Mouse (Mus musculus) common myeloid progenitor, adult 5-6 weeks (primary cell): ENCODE data around the gene Acoxl. TPM values are rescaled to one million over a fixed set of nuclear protein-coding genes. Genes with fewer than 3 reads are reported as not detected.

Experiments
- ATAC-seq: replicated peaks from 2 replicates; pipeline ENCODE4 v1.8.0; 2016; ENCODE audit warnings: low read depth, mild to moderate bottlenecking, moderate TSS enrichment, inconsistent platforms; ENCODE audit not compliant: poor library complexity, severe bottlenecking
- total RNA-seq: library from RNA; stranded (forward); fragments of 200-1000, 187-1606 nt; gene quantifications from 2 replicates; pipeline ENCODE4 v1.2.3, GENCODE M21; 2017

Gene Acoxl
- 0.97 TPM in 1 of 2 replicates, not detected in the other for total RNA-seq

DNA sequence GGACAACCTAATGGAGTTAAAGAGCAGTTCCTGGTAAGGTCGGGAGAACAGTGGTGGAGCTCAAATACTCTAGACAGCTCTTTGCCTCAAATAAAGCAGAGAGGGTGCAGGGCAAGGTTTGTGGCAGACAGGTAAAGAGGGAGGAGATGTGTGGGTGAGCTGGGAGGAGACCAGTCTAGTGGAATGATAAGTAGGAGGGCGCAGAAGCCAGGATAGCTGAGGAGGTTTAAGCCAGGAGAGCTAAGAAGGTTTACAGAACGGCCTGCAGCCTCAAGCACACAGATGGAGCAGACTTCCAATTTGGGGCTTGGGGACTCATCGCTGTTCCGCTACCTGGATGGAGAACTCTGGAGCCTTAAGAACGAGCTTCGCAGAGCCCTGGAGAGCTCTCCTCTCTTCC is at the start of gene Acoxl:
Acoxl (plus strand) TSS at position 301 of the 400 bp plus-strand sequence.
- no peak for ATAC-seq

- no peak for ATAC-seq
Measured at GRCm38 (mm10) chr2:127789138-127789537, 49.5 kb upstream of the Acoxl start.

DNA sequence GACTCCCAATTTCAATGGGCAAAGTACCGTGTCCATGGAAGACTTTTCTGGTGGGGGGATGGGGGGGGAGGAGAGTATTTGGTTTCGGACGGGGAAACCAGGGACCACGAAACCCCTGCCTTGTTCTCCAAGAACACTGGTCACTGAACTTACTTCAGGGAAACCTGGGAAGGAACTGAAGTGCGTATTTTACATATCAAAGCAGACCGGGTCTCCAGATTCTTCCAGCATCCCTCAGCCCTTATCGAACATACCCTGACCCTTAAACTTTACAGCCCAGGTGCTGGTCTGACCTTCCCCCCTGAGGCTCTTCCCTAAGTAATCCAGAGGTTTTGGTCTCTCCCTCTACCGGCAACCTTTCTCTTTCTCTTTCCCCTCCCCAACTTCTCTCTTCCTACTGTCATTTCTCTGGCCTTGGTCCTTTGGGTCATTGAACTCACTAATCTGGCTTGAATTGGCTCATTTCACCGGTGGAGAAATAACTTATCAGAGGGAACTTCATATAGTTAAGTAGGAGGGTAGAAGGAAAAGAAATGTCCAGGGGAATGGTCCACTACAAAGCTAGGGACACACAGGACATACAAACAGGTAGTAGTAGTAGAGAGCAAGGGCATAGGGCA is 48.9 kb upstream of the Acoxl start:
- ATAC-seq, result no peak

DNA sequence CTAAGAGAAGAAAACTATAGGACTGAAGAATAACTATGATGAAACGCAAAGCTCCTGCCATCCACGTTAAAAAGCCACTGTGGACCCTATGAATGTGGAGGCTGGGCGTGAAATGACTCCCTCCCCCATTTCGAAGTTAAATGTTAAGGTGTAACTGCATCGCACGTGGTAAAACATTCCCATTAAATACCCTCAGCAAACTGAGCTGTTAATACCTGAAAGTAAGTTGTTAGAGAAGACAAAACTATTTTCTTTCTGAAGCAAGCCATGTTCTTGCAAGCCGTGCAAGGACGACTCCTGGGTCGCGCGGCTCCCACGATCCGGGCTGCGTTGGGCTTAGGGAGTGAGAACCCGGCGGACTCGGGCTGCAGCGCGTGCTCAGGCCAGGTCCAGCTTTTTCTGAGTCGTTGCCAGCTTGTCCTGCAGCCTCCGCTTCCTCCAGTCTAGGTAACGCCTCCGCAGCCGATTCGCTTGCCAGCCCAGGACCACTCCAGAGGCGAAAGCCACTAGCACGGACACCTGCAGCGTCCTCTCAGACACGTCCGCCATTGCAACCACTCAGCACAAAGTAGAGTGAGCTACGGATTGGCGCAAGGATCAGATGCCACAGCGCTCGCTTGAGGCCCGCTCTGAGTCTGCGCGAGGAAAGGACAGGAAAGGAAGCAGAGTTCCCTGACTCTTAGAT is 46.6 kb upstream of the Acoxl start, which contains the start of gene Mtln:
Mtln (minus strand) TSS at position 570 of the 685 bp plus-strand sequence.
- ATAC-seq, result peak; percentile 97

- peak; percentile 98 for ATAC-seq
Measured at GRCm38 (mm10) chr2:127831401-127832102, 7.1 kb upstream of the Acoxl start, which contains the start of gene Bub1. Gene Bub1 (minus strand): TSS chr2:127831865.

- peak; percentile 34 for ATAC-seq
Measured at GRCm38 (mm10) chr2:127832103-127832832, 6.4 kb upstream of the Acoxl start.

GRCm38 (mm10) chr2:127832833-127833190 is 5.9 kb upstream of the Acoxl start:
- ATAC-seq, result peak; percentile 64

DNA sequence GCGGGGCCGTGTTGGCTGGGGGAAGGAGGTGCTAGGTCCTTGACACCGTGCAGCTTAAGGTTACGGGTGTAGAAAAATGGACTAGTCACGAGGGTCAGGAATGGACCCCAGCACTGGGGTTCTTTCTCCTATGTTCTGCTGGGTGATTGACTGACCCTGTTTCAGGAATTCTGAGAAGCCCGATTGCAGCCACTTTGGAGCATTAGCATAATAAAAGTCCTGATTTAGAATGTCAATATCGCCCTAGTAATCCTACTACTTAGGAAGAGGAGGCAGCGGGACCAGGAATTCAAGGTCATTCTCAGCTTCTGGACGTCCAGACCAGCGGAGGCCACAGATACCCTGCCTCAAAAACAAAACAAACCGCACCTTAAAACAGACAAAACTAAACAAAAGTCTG is 749 bp downstream of the Acoxl start:
- ATAC-seq, result no peak

DNA sequence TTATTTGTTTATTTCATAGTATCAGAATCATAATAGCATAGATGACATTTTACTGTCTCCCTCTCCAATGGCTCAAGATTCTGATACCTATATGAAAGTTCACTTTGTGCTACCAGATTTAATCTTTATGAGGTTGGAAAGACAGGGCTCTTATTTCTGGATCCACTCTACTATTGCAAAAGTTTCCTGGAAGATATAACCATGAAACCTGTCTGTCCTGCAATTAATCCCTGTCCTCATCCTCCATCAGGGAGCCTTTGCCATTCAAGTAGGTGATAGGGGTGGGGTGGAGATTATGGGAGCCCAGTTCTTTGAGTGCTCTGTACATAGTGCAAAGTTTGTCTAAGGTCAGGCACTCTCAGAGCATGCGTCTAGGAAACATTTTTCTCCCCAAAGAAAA is 2.7 kb downstream of the Acoxl start:
- ATAC-seq, result no peak

DNA sequence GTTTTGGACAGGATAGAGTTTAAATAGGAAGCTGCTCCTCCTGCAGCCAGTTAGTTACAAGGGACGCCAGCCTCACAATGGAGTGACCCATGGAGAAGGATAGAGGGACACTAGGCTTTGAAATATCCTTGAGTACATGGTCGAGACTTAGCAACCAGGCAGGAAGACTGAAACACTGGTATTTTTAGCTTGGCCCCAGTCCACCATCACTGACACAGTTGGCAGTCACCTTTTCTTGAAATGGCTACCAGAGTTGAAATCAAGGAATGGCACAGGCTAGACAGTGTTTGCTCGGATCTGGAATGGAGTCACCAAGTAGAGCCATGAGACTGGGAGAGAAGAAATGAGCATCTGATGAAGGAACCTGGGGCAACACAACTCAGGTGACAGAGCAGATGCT is 3.7 kb downstream of the Acoxl start:
- ATAC-seq, result no peak

DNA sequence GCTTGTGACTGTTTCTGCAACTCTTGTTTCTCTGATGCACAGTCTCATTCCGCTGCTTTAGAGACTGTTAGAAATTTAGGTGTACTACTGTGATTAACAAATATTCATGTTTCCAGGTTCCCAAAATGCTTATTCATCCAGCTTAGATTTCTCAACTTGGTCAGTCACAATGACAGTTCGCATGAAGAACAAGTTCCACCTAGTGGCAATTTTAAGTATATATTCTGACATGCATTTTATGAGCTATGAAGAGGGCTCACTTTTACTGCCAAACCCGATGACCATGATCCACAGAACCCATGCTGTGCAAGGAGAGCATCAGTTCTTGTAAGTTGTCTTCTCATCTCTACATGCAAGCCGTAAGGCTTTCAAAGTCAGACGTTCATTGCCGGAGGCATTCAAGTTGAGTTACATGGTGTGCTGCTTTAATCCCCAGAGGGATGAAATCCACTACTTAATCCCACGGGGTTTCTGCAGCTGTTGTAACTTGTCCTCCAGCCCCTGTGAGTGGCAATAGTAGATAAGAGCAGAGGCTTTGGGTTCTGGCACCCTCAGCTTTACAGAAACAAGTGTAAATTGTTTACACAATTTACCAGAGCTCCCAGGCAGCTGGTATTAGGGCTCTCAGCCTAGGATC is 6.8 kb downstream of the Acoxl start:
- peak; percentile 76 for ATAC-seq

DNA sequence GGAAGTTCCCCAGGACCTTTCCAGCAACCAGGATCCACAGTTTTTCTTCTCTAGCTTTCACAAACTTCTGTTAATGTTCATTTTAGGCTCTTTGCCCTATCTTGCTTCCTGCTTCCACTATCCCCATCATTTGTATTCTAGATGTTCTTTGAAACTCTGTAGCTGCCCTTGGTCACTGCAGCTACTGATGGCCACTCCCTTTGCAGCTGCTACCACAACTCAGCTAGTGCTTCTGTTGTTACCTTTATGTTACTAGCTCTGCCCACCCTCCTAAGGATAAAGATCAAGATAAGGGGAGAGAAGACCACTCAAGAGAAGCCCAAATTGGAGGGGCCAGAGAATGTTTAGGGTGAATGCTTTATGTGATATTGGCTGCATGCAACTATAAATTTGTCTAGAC is 7.3 kb downstream of the Acoxl start:
- no peak for ATAC-seq

DNA sequence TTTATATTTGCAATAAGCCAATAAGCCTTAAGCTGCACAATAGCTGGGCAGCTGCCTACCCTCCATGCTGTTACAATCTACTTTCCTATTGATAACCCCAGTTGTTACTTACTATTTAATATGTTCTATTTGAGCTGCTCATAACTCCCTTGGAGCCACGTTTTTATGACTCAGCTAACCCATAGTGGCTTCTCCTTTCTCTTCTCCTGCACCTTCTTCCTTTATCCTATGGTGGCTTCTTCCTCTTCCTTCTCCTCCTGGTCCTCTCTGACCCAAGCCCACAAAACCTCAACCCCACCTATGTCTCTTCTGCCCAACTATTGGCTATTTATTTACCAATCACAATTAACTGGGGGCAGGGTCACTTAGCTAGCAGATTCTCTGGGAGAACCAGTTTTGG is 7.9 kb downstream of the Acoxl start:
- peak; percentile 46 for ATAC-seq

- no peak for ATAC-seq
Measured at GRCm38 (mm10) chr2:127850371-127850770, 11.7 kb downstream of the Acoxl start.

- ATAC-seq, result peak; percentile 36; the same call in 1 of the 2 replicates
Measured at GRCm38 (mm10) chr2:127854332-127854991, 15.8 kb downstream of the Acoxl start.

DNA sequence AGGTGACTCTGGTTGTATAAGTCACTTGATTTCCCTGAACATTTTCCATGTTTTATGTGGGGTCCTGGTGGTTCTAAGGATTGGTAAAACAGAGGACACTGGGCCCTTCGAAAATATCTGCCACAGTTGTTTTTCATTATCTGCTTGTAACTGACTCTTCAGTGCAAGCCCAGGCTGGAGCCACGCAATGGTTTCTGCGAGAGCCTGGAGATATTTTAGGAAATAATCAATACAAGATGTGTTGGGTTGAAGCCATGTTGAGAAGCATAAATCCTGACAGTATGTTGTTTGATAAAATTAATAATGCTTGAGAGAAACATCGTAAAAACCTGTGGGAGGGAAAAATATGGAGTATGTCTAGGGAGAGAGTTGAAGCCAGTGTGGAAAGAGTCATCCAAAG is 25.7 kb downstream of the Acoxl start:
- ATAC-seq, result no peak

DNA sequence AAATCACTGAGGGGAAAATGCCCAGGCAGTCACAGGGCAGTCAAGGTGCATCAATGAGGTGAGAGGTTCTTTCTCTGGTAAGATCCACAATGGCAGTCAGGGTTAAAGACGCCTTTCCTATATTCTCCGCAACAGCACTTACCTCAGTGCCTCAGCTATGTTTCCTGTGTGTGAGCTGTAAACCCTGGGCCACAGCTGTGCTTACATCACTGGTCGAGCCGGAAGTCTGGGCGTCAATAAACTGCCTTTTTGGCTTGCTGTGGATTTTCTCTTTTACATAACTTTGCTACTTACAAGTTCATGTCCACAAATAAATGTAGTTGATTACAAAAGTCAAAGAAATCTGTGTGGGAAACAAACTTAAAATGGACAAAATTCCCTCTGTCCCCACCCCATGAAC is 42.4 kb downstream of the Acoxl start:
- ATAC-seq, result no peak

- ATAC-seq, result peak; percentile 91
Measured at GRCm38 (mm10) chr2:127889432-127889831, 50.8 kb downstream of the Acoxl start.

- no peak for ATAC-seq
Measured at GRCm38 (mm10) chr2:127889979-127890378, 51.3 kb downstream of the Acoxl start.

DNA sequence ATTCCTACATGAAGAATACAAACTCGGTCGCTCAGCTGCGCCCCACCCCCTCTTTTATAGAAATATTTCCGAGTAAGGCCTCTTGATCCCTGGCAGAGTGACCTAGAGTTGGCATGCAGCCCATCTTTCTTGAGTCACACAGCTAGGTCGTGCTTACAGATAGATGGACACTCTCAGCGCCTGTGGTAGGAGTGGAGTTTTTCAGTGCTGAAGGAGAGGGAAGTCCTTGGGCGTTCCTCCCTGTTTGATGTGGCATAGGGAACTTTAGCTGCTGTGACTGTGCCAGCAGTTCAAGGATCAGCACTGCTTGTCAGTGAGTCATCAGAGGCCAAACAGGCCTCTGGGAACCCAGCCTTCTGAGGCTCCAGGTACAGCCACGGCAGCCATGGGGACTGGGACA is 51.9 kb downstream of the Acoxl start:
- ATAC-seq, result no peak
